Mouse (Mus musculus): ENCODE data around the gene Ccdc88c.

The Ccdc88c gene

DNA sequence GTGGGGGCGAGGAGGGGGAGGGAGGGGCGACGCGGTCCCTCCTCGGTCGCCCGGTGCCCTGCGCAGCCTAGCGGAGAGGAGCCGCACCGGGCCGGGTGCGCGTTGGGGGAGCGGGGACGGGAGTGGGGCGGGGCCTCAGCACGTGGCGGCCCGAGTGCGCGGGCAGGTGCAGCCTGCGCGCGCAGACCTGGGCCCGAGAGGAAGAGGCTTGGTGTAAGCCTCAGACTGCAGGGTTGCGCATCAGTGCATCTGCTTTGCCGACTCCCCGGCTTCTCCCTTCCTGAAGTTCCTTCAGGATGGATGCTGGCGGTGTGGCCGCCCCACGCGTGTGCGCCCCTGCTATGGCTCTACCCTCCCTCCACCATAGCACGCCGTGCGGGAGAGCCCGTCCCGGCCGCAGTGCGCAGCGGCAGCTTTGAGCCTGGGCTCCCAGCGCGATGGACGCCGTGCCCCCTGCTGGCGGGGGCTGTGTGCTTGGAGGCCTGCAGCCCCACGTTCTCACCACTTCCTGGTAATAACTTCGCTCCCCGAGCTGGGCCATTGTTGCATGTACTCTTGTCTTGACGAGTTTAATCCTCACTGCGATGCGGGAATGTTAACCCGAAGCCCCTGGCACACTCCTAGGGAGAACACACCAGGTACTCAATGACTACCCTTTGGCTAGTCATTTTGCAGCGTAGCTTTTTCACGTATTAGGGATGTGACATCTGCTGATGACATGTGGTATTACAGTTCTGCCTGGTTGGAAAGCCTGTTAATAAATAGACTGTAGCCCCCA lies at the start of gene Ccdc88c:
Ccdc88c (minus strand) TSS at position 103 of the 778 bp plus-strand sequence.
- peak; percentile 88 to 89 for DNase-seq (ENCODE audit: low spot score in 2 of 2)

DNA sequence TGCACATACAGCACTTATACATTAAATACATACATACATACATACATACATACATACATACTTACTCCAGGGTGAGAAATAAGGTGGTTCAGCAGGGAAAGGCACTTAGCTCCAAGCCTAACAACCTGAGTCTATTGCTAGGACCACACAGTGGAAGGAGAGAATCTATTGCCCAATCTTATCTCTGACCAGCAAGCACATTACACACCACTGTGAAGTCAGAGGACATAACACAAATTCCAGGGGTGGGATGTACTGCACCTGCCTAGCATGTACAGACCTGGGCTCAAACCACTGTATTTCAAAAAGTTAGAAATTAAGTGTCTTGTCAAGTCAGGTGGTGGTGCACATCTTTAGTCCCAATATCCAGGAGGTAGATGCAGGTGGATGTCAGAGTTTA lies 49.1 kb upstream of the Ccdc88c start:
- DNase-seq (ENCODE audit: low spot score in 2 of 2) = no peak

DNA sequence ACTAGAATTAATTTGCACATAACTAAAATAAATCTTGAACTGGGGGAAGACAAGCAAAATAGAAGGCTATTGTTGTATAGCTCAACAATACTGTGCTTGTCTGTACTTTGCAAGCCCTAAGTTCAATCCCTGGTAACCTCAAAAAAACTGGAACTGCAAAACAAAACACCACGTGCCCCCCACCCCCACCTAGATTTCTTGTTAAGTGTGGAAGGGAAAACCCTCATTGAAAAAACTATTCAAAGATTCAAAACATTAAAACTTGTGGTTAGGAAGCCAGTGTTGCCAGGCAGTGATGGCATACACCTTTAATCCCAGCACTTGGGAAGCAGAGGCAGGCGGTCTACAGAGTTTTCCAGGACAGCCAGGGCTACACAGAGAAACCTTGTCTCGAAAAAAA lies 46.6 kb upstream of the Ccdc88c start:
- no peak for DNase-seq (ENCODE audit: low spot score in 2 of 2)

DNA sequence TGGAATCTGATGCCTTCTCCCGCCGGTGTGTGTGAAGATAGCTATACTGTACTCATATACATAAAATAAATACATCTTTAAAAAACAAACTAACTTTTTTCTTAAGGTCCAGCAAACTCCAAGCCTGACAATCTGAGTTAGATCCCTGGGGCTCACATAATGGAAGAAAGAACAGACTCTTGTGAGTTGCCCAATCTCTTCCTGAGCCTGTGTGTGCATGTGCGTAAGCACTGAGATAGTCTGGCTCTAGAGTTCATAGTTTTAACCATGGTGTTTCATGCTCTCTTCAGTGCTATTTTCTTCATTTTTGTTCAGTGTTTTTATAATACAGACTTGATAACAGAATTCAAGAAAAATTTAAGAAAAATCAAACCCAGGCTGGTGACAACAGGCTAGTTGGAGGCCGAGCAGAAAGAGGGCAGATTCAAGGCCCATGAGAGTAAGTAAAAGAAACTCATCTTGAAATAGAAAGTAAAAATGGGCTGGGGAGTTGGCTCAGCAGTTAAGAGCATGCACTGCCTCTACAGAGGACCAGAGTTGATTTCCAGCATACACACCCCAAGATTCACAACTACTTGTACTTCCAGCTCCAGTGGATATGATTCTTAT lies 46.1 kb upstream of the Ccdc88c start:
- no peak for DNase-seq (ENCODE audit: low spot score in 2 of 2)

DNA sequence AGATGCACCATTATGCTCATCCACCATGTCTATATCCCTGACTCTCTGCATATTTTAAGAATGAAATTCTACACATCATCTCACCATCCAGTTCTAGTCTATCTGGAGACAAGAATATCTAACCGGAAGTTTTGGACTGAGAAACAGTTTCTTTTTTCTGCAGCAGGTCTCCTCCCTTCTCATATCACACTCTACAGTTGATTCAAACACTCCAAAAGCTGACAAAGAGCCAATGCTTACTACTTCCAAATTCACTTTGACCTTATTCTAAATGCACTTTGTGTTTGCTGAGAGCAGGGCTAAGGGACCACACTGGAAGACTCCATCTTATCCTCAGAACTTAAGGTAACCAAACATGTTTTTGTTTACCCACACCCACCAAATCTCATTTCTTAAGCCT lies 41.0 kb upstream of the Ccdc88c start:
- no peak for DNase-seq (ENCODE audit: low spot score in 2 of 2)

DNA sequence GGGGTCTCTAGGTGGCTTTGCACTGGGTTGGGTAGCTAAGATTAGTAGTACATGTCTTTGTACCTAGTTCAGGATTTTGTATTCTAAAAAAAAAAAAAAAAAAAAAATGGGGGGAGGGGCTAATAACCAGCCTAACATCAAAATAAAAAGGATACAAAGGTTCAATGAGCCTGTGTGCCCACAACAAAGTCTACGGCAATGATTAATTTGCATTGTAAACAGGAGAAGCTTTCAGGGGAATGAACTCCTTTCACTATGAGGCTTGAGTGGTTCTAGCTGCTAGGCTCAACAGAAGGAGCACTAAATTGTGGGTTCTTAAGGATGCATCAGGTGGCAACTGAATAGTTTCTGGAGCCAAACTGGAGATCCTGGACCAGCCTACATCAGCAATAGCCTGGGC lies 37.5 kb upstream of the Ccdc88c start:
- no peak for DNase-seq (ENCODE audit: low spot score in 2 of 2)

DNA sequence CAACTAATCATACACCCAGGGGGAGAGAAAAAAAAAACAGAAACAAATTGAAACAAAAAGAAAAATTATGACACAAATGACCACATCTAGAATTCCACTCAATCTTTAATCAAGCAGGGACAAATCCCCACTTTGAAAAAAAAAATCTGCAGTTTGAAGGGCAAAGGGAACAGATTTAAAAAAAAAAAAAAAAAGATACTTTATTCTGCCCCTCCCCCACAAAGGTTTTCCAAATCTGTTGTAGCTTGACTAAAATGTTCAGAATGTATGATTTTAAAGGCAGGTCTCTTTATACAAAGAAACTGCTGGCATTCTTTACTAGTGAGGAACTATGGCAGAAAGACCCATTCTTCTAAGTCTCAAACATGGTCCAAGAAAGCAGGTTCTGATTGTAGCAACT lies 11.1 kb upstream of the Ccdc88c start:
- DNase-seq (ENCODE audit: low spot score in 2 of 2) = no peak

DNA sequence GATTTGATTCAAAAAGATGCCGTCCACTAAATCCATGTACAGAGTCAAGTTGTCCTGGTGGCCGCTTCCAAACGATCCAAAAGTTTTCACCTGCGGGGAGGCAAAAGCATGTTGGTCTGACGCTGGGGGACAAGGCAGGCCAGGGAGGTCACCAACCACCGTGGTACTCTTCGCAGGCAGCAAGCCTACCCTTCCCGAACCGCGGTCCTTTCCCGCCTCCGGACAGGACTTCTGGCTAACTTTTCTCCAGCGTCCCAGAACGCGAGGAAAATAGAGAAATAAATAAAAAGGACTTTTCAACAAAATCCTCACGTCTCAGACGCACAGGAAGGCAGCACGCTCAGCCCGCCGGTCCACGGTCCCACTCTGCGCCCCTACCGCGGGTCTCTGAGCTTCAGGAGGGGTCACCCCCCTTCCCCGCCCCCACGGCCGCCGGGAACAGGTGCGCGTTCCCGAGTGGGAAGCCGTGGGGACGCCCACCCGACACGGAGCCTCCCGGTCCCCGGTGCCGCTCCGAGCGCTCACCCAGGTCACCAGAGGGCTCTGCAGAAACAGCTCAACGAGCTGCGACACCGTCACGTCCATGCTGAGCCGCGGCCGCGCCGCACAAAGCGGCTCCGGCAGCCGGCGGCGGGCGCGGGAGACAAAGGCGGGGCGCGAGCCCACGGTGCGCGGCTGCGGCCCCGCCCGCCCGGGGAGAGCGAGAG lies 456 bp downstream of the Ccdc88c start:
- DNase-seq (ENCODE audit: low spot score in 2 of 2) = peak in 1 of 2 experiments; percentile 34

DNA sequence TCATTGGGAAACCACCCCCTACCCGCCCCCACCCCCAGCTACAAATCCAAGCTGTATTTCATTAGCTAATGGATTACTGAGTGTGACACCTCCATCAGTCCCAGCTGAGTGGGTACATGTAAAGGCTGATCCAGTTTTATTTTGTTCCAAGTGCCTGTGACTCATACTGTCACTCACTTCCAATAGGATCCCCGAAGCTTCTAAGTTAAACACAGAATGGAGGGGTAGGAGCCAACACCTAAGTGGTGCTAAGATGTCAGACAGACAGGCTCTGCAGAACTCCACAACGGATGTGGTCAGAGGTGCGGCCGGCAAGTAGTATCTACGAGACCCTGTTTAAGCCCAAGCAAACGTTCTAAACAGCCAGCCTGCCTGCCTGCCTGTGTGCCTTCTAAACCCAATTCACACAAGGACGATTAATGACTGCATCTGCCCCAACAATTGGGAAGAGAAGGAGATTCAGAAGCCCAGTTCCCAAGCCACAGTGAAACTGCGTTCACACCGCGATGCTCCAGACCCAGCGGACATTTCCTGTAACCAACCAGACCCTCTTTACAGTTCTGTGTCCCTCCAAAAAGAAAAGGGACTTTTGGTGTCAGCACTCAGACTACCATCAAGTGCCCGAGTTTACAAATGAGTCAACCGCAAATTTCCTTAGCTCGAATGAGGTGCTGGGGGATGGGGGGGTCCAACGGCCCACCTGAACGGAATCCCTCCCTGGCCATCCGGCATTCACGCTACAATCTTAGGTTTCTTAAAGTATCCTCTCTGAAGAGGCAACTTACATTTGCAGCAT lies 1.2 kb downstream of the Ccdc88c start:
- no peak for DNase-seq (ENCODE audit: low spot score in 2 of 2)

DNA sequence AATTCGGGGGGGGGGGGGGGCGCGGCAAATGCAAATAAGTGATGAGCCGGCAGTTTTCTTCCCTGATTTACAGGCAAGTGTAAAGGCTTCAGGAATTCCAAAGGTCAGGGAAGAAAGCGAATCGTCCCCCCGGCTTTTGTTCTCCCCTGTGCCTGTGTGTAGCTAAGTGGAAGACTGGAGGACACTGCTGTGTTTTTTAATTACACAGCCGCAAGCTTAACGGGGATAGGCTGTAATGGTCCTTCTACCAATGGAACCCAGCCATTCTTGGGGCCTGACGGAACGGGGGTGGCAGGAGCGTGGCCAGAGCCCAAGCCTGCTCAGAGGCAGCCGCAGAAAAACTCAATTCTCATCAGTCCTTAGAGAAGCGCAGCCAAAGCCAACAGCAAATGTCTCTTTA lies 1.9 kb downstream of the Ccdc88c start:
- peak; percentile 70 to 73 for DNase-seq (ENCODE audit: low spot score in 2 of 2)

DNA sequence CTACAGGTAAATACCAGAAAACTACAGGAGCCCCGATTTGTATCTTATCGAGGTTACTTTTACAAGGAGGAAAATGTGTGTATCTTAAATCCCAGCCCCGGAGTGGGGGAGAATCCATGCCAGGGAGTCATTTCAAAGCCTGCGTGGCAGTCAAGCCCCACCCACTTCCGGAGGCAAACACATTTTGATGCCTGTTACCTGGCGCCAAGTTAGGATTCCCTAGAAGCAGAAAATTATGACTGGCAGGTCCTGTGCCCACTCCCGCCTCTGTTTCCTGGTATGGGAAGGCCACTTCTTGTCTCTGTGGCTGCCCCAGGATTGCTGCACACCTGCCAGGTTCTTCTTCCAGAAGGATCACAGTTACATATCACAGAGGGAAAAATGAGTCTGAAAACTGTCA lies 2.3 kb downstream of the Ccdc88c start:
- DNase-seq (ENCODE audit: low spot score in 2 of 2) = no peak

DNA sequence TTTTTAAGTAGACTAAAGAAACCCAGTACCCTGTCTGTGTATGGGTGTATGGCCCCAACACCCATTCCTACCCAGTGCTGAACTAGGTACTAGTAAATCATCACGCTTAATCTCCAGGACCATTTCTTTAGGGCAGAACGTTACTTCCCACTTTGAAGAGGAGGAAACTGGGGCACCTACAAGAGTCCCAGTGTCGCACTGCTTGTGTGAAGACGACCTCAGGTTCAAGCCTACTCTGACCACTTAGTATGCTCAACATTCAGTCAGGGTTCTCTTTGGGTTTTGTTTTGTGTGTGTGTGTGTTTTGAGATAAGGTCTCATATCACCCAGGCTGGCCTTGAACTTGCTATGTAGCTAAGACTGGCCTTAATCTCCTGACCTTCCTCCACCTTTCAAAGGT lies 2.8 kb downstream of the Ccdc88c start:
- no peak for DNase-seq (ENCODE audit: low spot score in 2 of 2)

DNA sequence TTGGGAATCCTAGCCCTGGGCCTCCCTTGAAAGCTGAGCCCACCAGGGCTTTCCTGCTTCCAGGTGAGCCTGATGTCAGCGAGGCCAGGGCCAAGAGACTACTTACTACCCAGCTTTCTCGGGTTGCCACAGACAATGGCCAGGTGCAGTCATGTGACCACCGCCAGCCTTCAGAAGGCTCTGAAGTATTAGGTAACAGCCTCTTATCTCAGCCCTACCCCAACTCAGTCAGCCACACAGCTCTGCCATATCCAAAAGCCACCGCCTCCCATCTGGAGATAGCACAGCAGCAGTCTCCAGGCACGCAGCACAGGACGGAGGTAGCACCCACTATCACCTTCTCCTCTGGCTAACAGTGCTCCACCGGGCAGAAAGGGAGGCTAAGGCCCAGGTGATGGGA lies 3.5 kb downstream of the Ccdc88c start:
- no peak for DNase-seq (ENCODE audit: low spot score in 2 of 2)

DNA sequence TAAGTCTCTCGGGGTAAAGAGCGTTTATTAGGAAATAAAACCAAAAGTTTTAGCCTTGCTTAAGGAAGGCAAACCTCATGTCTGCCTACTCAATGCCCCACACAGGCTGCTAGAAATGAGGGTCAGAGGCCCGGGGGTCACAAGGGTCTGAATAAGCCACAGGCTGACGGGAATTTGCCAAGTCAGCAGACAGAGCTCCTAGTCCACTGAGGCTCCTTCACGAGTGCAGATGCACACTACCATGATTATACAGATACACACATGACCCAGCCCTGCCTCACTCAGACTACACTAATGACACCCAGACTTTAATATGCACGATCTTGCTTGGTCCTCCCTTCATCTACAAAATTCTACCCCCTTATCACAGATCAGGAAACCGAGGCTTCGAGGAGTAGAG lies 4.0 kb downstream of the Ccdc88c start:
- DNase-seq (ENCODE audit: low spot score in 2 of 2) = no peak

DNA sequence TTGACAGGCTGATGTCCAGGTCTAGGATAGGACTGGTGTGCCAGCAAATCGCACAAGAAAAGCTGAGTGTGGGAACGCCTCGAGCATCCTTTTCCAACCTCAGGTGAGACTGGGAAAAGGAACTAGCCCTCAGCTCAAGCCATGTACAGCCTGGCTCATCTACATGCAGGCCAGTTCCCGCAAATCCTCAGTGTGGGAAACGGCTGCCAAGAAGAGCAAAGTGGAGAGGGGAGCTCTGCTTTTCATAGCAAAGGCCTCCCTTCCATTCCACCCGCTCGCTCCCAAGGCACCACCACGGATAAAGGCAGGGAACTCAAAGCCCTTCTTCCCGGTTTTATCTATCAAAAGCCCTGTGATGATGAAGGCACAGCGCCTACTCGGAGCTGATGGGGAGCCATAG lies 5.7 kb downstream of the Ccdc88c start:
- DNase-seq (ENCODE audit: low spot score in 2 of 2) = peak in 1 of 2 experiments; percentile 57

DNA sequence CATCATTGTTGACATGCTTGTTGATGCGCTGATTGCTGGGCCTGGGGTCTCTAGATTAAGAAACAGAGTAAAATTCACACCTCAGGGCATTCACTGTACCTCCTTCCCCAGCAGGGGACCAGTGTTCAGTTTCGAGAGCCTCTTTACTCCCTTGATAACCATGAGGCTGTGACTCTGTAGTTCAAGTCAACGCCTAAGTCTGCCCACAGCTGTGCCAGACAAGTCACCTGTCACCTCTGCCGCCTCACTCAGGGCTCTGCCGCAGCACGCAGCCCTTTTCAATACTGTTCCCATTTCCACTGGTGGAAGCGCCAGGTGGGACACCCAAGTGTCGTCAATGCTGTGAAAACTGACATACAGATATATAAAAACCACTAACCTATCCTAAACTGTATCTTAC lies 6.5 kb downstream of the Ccdc88c start:
- peak in 1 of 2 experiments; percentile 14 for DNase-seq (ENCODE audit: low spot score in 2 of 2)

DNA sequence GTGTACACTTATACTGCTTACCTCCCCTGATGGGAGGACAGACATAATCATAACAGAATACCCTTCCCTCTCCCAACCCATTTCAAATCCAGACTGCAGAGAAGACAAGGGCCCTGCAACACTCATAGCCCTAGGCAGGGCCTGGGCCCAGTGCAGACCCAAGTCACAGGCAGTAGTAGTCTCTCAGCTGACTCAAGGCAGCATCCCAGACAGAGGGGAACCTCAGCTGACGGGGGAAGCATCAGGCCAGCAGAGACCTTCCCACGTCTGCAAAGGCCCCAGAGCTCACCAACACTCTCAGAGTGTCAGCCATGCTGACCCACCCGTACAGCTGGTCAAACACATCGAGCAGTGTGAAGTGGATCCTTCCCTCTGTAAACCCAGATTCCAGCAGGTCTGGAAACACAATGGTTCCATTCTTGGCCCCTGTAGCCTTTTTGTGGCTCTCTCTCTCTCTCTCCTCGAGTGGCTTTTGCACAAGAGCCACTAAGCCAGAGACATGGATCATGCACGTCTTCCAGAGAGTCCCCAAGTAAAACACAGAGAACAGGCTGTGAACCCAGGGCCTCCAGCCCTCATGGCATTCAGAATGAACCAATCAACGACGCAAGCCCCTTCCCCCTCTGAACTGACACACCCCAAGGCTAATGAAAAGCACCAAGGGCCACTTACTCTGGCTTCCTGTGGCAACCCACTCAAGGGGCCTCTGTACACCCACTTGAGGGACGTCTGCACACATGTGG lies 7.2 kb downstream of the Ccdc88c start:
- no peak for DNase-seq (ENCODE audit: low spot score in 2 of 2)

DNA sequence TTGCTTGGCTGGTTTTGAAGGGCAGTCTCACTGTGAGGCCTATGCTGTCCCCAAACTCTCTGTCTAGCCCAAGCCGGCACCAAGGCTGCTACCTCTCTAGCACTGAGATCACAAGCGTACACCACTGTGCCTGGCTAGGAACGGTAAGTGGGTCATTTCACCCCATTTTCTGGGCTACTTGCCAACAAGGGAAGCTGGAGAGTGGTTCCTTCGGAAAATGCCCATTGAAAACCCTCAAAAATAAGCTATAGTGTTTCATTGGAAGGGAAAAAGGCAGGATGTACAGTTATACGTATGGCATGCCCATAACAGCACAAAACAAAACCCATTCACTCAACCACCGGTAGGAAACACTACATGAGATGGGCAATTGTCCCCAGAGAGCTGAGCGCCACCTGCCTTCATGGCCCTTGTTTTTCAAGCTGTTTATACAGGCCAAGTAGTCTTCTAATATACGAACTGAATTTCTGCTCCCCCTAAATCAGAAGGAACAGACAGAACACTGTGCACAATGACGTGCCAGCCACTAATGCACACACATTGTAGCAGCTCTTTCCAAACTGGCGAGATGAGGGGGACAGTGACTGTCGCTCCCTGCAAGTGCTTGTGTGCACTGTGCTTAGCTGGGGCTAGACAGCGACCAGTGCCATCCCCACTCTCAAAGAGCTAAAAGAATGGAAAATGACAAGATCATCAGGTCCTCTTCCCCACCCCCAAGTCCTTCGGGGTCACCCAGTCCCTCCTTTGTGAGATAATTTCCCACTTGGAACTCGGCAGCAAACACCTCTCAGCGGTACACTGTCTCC lies 8.4 kb downstream of the Ccdc88c start:
- no peak for DNase-seq (ENCODE audit: low spot score in 2 of 2)

DNA sequence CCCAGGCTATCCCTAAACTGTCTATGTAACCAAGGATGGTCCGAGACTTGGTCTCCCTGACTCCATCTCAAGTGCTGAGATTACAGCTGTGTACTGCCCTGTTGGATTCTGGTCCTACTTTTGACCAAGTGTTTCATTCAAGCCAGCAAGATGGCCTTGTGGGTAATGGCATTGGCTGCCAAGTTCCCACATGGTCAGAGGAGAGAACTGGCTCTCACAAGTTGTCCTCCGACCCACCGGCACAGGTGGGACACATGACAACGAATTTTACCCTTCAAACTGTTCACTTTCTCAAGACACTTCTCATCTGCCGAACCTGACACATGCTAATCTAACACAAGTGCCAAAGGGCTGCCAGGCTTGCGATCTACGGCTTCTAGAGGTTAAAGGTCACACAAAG lies 9.4 kb downstream of the Ccdc88c start:
- DNase-seq (ENCODE audit: low spot score in 2 of 2) = no peak

DNA sequence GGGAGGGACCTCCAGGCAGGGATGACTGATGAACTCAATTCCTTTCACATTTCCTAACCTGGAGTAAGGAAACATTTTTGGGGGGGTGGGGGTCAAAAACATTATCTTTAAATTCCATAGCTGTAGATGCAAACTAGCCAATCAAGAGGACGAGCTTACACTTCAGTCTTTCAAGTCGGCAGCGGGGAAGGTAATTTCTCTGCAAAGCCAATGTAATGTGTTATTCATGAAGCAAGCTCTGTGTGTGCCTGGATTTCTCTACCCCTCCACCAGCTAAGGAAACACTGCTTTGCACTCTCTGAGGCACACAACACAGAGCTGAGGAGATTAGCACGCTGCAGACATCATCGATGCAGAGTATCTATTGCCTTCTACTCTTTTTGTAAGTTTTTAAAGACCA lies 9.8 kb downstream of the Ccdc88c start:
- DNase-seq (ENCODE audit: low spot score in 2 of 2) = no peak

DNA sequence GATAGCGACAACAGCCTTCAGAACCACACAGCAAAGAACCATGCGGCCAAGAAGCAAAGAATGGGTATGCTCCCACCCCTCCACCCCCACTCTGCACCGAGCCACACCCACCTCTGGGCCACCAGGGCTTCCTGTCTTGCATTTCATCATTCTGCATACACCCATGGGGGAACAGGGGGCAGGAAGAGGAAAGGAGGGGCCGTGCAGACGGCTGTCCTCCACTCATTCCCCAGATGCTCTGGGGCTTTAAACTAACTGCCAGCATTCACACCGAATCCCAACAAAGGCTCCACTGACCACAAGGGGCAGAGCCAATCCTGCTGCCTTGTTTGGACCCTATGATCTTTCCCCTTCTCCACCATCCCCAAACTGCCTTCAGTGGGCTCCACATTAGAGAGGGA lies 10.9 kb downstream of the Ccdc88c start:
- no peak for DNase-seq (ENCODE audit: low spot score in 2 of 2)

Data from right cerebral cortex, postnatal 10 days (tissue).